Mouse (Mus musculus) mesoderm, embryonic 11.5 days (tissue): ENCODE measurements around the gene Bcl2l15.
A peak's percentile ranks its signal among the peaks of the same experiment; 100 is the strongest.
"Not testable (repeated sequence)": the region's sequence is repeated elsewhere in the genome, so short reads cannot be mapped to it uniquely, and the experiment has no call there.

Experiments used
- DNase-seq: peaks from one replicate; pipeline ENCODE4 v3.0.0-alpha.2; 2012; ENCODE audit warnings: low read depth, low spot score

The Bcl2l15 gene

DNA sequence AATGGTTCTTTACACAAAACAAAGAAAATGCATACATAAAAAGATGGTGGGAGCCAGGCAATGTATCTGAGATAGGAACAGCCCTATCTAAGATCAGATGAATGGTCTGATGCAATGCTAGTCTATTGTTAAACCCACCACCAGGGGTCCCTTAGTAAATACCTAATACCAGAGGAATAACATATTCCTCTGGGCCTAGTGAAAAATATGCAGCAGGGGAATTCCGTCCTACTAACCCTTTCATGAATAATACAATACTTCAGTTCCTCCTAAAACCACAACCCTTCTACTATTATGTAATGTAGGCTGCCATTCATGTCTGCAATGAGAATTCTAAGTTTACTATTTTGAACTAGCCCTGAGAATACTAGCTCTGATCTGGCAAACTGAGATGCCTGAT is 1.7 kb upstream of the Bcl2l15 start:
- DNase-seq = not testable (repeated sequence)

- no peak for DNase-seq
These were observed 1.3 kb upstream of the Bcl2l15 start for GRCm38 (mm10) chr3:103831146-103831545.

GRCm38 (mm10) chr3:103834001-103834400 is 1.6 kb downstream of the Bcl2l15 start:
- no peak for DNase-seq

- no peak for DNase-seq
These were observed 3.0 kb downstream of the Bcl2l15 start for GRCm38 (mm10) chr3:103835272-103835950.

DNA sequence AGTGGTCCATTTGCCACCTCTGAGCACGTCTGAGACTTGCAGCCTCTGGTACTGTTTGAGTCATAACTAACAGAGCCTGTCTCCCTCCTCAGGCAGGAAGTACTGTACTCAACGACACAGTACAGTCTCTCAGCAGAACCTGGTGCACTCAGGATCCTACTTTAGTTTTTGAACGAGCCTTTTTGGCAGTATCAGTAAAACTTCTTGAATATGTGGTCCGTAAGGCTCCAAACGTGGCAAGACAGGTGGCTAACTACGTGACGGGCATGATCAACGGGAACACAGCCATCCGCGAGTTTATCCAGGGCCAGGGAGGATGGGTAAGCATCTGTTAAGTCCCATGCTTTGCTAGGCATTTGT is 3.5 kb downstream of the Bcl2l15 start:
- no peak for DNase-seq

GRCm38 (mm10) chr3:103836453-103836852 is 4.1 kb downstream of the Bcl2l15 start:
- no peak for DNase-seq

GRCm38 (mm10) chr3:103839711-103840110 is 7.3 kb downstream of the Bcl2l15 start:
- DNase-seq = no peak

DNA sequence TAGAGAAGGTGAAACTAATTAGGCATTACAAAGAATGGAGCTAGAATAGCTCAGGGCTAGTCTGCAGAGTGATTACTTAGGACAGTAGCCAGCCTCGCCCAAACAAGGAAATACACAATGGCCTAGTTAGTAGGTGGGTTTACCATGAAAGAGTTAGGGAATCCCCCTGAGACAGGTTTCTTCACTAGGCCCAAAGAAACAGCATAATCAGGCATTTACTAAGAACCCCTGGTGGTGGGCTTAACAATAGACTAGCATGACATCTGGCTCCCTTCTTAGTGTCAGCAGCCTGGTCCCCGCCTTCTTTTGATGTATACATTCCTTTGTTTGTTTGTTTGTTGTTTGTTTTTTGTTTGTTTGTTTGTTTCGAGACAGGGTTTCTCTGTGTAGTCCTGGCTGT is 7.8 kb downstream of the Bcl2l15 start:
- not testable (repeated sequence) for DNase-seq

DNA sequence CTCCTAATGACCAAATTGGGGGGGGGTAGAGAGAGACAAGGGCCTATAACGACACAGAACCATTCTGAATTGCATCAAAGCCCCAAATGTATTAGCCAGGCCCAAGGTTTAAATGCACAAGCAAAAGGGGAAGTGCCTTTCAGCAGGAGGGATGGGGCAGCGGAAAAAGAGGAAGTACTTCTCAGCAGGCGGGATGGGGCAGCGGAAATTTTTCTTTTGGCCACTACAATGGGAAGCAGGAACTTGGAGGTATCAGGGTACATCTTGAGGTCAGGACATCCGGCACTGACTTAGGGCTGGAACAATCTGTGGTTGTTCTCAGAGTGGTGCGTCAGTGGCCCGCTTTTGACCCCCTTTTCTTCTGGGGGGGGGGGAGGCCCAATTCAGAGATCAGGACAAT is 8.5 kb downstream of the Bcl2l15 start:
- DNase-seq = not testable (repeated sequence)

- no peak for DNase-seq
These were observed 18.4 kb downstream of the Bcl2l15 start for GRCm38 (mm10) chr3:103850644-103851363.

GRCm38 (mm10) chr3:103851481-103851880 is 19.1 kb downstream of the Bcl2l15 start:
- DNase-seq = no peak

DNA sequence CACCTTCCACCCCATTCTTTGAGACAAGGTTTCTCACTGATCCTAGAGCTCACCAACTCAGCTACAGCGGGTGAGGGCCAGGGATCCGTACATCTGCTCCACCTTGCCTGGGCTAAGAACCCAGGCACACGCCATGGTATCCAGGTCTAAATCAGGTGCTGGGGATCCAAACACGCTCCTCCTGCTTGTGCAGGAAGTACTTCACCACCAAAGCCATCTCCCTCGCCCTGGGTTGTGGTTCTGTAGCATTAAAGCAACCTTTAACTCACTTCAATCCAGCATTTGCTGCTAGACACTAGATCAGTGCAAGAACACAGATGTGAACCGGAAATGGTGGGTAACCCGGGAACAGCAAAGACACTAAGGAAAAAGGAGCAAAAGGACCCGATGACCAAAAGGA is 19.5 kb downstream of the Bcl2l15 start:
- DNase-seq = no peak

DNA sequence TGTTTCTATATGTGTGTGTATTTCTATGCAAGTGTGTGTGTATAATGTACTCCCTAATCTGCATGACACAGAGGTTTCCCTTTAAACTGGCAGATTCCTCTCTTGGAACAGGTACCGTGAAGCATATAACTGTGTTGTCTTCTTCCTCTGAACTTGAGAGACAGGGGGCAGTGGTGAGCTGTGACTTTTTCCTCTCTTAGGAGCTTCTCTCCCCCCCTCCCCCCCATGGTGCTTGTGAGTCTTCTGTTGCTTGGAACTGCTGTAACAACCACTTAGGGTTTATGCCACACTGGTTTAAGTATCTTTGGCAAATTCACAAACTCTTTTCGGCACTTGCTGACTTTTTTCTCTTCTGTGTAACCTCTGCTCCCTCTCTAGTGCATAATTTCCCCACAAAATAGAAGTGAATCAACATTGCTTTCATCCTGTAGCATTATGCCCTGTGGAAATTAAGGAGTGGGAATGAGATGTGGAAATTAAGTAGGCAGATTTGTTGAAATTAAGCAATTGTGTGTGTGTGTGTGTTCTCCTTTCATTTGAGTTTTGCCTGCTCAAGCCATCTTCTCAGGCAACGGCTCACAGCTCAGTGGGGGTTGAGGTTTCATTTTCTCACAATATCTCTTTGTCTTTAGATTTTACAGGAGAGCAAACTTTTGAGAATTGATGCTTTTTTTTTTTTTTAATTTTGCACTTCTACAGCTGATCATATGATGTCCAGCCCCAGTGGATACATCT is 20.3 kb downstream of the Bcl2l15 start:
- peak; percentile 31 for DNase-seq

GRCm38 (mm10) chr3:103853804-103854203 is 21.4 kb downstream of the Bcl2l15 start:
- no peak for DNase-seq

DNA sequence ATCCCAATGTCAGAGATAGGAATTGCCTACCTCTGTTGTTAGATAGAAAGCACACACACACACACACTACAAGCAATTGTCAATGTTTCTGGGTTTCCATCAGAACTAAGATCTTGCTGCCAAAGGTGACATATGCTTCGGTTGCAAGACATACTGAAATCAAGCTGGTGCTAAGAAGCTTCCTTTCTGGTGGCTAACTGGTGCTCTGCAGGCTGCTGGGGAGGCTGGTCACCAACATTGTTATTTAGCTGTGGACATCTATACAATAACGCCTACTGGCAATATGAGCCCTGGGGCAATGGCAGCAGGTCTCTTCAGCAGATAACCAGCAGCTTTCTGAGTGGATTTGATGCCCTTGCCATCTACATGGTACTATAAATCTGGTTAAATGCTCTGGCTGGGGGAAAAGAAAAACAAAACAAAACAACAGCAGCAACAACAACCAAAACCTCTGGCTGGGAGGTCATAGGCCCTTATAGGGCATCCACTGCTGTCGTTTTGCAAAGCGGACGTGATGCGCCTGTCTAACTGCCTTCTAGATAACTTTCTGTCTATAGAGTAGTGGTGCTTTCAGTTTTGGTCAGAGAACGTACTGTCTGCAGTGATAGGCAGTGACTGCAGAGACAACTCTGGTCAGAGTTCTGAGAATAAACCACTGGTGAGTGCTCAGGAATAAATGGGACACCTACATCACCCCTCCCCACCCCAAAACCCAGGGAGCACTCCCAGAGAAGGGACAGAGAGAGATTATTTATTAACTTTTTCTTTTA is 24.8 kb downstream of the Bcl2l15 start:
- DNase-seq = no peak

- DNase-seq = no peak
These were observed 25.7 kb downstream of the Bcl2l15 start for GRCm38 (mm10) chr3:103857977-103858563.

GRCm38 (mm10) chr3:103858881-103859801 is 26.7 kb downstream of the Bcl2l15 start, which contains the start of gene Ptpn22:
Ptpn22 (plus strand) TSS chr3:103859795.
- no peak for DNase-seq

DNA sequence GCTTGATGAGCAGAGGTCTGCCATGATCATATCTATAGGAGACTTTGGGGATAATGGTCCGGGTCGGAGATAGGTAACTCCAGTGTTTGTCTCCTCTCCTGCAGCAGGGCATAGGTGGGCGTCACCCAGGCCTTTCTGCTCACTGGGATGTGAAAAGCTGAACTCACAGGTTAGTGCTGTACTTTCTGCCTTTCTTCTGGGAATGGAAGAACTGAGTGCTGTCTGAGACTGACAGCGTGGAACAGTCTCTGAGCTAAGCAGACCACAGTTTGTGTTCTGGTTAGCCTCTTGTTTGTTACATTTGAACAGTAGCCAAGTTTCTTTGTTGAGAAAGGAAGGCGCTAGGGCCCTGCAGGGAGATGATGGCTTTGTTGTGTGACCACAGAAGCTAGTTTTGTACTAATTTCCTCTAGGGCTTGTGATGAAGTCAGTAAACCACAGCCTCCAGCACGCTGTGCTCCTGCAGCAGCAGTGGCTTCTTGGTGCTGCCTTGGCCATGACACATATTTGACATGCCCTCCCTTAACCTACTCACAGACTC is 27.5 kb downstream of the Bcl2l15 start:
- no peak for DNase-seq

- DNase-seq = no peak
These were observed 30.4 kb downstream of the Bcl2l15 start for GRCm38 (mm10) chr3:103862721-103863220.

DNA sequence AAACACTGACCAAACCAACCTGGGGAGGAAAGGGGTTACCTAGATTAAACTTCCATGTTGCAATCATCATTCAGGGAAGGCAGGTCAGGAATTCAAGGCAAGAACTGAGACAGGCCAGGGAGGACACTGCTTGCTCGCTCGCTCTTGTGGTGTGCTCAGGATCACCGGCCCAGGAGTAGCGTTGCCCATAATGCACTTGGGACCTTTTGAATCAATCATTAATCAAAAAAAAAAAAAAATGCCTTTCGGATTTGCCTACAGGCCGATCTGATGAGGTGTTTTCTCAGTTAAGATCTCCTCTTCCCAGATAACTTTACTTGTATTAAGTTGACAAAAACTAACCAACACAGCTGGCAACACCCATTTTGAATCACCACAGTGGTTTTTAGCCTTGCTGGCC is 31.8 kb downstream of the Bcl2l15 start:
- no peak for DNase-seq
